Mouse (Mus musculus): ENCODE measurements at regions not wholly inside any gene's neighbourhood (a gene's known extent, or its start where the extent isn't known, plus 50 kb on each side); places are given as distances from the start of the nearest gene placed in this dataset.

GRCm38 (mm10) chr4:124498043-124498442 lies 112.6 kb downstream of the 3100002H09Rik start:
- no peak for TF ChIP-seq CTCF (IDR thresholded peaks at IDR 0.05; ENCODE audit: low read depth, low read length)
- TF ChIP-seq POLR2A (IDR thresholded peaks at IDR 0.05; ENCODE audit: insufficient read depth, low read length), result no peak

Data from ES-Bruce4 (cell line).